Comparison of ENCODE assay signal across 32 mouse cellular contexts in the genomic region with DNA sequence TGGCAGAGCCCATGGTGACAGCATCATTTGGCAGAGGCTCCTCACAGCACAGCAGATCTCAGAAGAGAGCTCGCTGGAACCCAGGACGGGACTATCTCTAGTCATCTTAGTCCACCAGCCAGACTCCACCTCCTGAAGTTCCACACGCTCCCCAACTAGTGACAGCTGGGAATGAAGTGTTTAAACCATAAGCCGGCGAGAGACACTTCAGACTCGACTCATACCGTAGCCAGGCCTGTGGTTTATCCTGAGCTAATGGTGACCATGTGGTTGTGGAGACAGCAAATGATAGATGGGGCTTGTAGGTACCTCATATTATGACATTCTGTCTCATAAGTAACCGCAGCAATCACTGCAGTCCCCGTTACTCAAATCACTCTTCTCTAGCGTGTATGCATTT.
"Had no signal": no experiment of that assay in that cellular context is flagged by ENCODE, and none has a peak within 500 bp of the region (broad histone marks: within the 10 kb centered on the region; RNA-seq: fewer than 3 reads in every experiment).

No protein-coding gene starts in this region.

- H3K4me3 ChIP-seq: limb, embryonic 10.5 days; limb, embryonic 12.5 days; limb, embryonic 13.5 days; limb, embryonic 15.5 days; liver, embryonic 12.5 days; liver, embryonic 13.5 days; liver, embryonic 15.5 days; lung, embryonic 15.5 days; megakaryocyte, embryonic 14.5 days; midbrain, embryonic 10.5 days; midbrain, embryonic 12.5 days; midbrain, embryonic 13.5 days; midbrain, embryonic 15.5 days; neural tube, embryonic 12.5 days; neural tube, embryonic 13.5 days had no signal

- DNase-seq: left cerebral cortex, postnatal 4 days; liver; liver, embryonic 13.5 days; liver, postnatal 0 days; lung, adult 18-20 months; lung, adult 2 months; lung, embryonic 14.5 days; lung, postnatal 10 days; lung, postnatal 14 days; lung, postnatal 36 days; lung, postnatal 4 days; midbrain, embryonic 14.5 days had no signal

- H3K4me2 ChIP-seq: limb, embryonic 12.5 days; limb, embryonic 13.5 days; limb, embryonic 15.5 days; liver, embryonic 11.5 days; liver, embryonic 12.5 days; liver, embryonic 13.5 days; liver, embryonic 15.5 days; lung, embryonic 14.5 days; lung, embryonic 15.5 days; midbrain, embryonic 11.5 days; midbrain, embryonic 12.5 days; midbrain, embryonic 13.5 days; midbrain, embryonic 15.5 days; neural tube, embryonic 12.5 days; neural tube, embryonic 13.5 days had no signal

- ATAC-seq: liver, embryonic 12.5 days; liver, postnatal 0 days; lung, postnatal 0 days; midbrain, embryonic 13.5 days; midbrain, embryonic 15.5 days; midbrain, embryonic 16.5 days had no signal

- H3K36me3 ChIP-seq: limb, embryonic 10.5 days; limb, embryonic 12.5 days; limb, embryonic 13.5 days; limb, embryonic 15.5 days; liver, embryonic 12.5 days; liver, embryonic 13.5 days; liver, embryonic 15.5 days; lung, embryonic 15.5 days; midbrain, embryonic 10.5 days; midbrain, embryonic 12.5 days; midbrain, embryonic 13.5 days; midbrain, embryonic 15.5 days; neural tube, embryonic 12.5 days; neural tube, embryonic 13.5 days had no signal

- H3K27ac ChIP-seq: limb, embryonic 10.5 days; limb, embryonic 12.5 days; limb, embryonic 13.5 days; limb, embryonic 15.5 days; liver, embryonic 12.5 days; liver, embryonic 13.5 days; liver, embryonic 14.5 days; liver, embryonic 15.5 days; lung, embryonic 15.5 days; macrophage; midbrain, embryonic 10.5 days; midbrain, embryonic 12.5 days; midbrain, embryonic 13.5 days; midbrain, embryonic 15.5 days; neural tube, embryonic 12.5 days; neural tube, embryonic 13.5 days had no signal

- H3K9ac ChIP-seq: limb, embryonic 12.5 days; limb, embryonic 13.5 days; limb, embryonic 15.5 days; liver, embryonic 12.5 days; liver, embryonic 13.5 days; liver, embryonic 14.5 days; liver, embryonic 15.5 days; liver, postnatal 0 days; lung, embryonic 14.5 days; lung, embryonic 15.5 days; midbrain, embryonic 12.5 days; midbrain, embryonic 13.5 days; midbrain, embryonic 15.5 days; neural tube, embryonic 12.5 days; neural tube, embryonic 13.5 days had no signal

- H3K27me3 ChIP-seq: limb, embryonic 15.5 days; liver, embryonic 12.5 days; lung, embryonic 15.5 days; megakaryocyte, embryonic 14.5 days; midbrain, embryonic 12.5 days; midbrain, embryonic 13.5 days; midbrain, embryonic 15.5 days; neural tube, embryonic 12.5 days; neural tube, embryonic 13.5 days had no signal

- H3K9me3 ChIP-seq: limb, embryonic 10.5 days; limb, embryonic 12.5 days; limb, embryonic 13.5 days; limb, embryonic 15.5 days; liver, embryonic 12.5 days; liver, embryonic 13.5 days; liver, embryonic 15.5 days; lung, embryonic 15.5 days; midbrain, embryonic 10.5 days; midbrain, embryonic 12.5 days; midbrain, embryonic 13.5 days; midbrain, embryonic 15.5 days; neural tube, embryonic 12.5 days; neural tube, embryonic 13.5 days had no signal

- H3K4me1 ChIP-seq: limb, embryonic 10.5 days; limb, embryonic 12.5 days; limb, embryonic 13.5 days; limb, embryonic 15.5 days; lung, embryonic 15.5 days; midbrain, embryonic 10.5 days; midbrain, embryonic 12.5 days; midbrain, embryonic 13.5 days; midbrain, embryonic 15.5 days; neural tube, embryonic 12.5 days; neural tube, embryonic 13.5 days had no signal
